Mouse (Mus musculus): Measurements from ENCODE around the gene Trhr2. TPM values are rescaled to one million over a fixed set of nuclear protein-coding genes. Genes with fewer than 3 reads are reported as not detected.

The Trhr2 gene
- polyA plus RNA-seq, 1 experiment from 2014 or later = not detected

DNA sequence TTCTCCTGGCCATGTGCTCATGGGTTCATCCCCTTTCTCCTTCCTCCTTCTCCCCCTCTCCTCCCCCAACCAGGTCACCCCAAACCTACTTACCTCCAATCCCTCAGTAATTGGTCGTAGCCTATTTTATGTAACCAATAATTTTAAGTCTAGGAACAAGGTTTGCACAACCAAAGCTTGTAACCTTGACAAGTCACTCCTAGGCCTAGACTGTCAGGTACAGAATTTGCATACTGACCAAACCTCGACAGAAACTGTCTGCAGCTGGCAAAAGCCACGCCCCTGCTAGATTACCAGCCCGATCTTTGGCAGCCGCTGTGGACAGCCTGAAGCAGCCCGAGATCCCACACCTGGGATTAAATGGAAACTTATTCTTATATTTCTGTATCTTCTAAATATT lies 11.2 kb upstream of the Trhr2 start:
- no peaks in the 10 kb centered on the region for H3K36me3 ChIP-seq (ENCODE audit: insufficient read depth, low read length)
- DNase-seq (ENCODE audit: low spot score) = no peak
- WGBS = 63% methylated on average over 6 of the region's 6 CpGs

DNA sequence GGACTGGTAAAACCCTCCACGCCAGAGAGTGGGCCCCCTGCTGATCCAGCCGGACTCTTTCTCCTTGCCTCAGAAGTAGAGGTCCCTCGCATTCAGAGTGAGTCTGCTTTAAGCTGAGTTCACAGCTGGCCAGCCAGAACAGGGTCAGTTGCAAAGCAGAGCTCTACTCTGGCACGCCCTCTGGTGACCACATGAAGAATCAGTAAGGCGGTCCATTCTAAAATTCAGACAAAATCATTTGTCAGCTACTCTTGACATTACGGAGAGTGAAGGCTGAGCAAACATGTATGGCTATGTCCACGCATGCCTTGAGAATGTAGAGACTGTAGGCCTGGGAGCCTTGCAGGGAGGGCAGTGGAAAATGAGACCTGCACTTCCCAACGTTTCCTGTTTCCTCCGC lies 9.1 kb upstream of the Trhr2 start:
- H3K9me3 ChIP-seq (ENCODE audit: low read length) = no peaks in the 10 kb centered on the region
- ATAC-seq (peak; percentile 91), DNase-seq (ENCODE audit: low spot score) (peak; percentile 94)
- no peak overlapping the region for H3K4me2 ChIP-seq (replicated peaks; ENCODE audit: low read depth, low read length)
- H3K27me3 ChIP-seq (replicated peaks; ENCODE audit: insufficient read depth, low read length) = no peaks in the 10 kb centered on the region
- H3K4me1 ChIP-seq (ENCODE audit: insufficient read depth, low read depth, low read length) = no peaks in the 10 kb centered on the region
- H3K36me3 ChIP-seq (ENCODE audit: insufficient read depth, low read length) = no peaks in the 10 kb centered on the region
- H3K4me3 ChIP-seq (ENCODE audit: low read depth, low read length) = no peak overlapping the region
- TF ChIP-seq EP300 (IDR thresholded peaks at IDR 0.05) = no peak
- TF ChIP-seq CTCF (IDR thresholded peaks at IDR 0.05) = peak; percentile 89
- no peak overlapping the region for H3K9ac ChIP-seq (replicated peaks; ENCODE audit: low read depth)
- H3K27ac ChIP-seq (ENCODE audit: low read length) = peak overlapping the region; percentile 38
- WGBS = 7% methylated on average over 9 of the region's 9 CpGs

More for the DNA sequence above, 11.2 kb upstream of the Trhr2 start:
- Histone ChIP-seq H3K9me3 (ENCODE audit: low read length) (no peaks in the 10 kb centered on the region), H3K9ac (replicated peaks; ENCODE audit: low read depth) (no peak overlapping the region), H3K27me3 (replicated peaks; ENCODE audit: insufficient read depth, low read length) (no peaks in the 10 kb centered on the region), H3K4me2 (replicated peaks; ENCODE audit: low read depth, low read length) (no peak overlapping the region), H3K4me3 (ENCODE audit: low read depth, low read length) (no peak overlapping the region), H3K4me1 (ENCODE audit: insufficient read depth, low read depth, low read length) (no peaks in the 10 kb centered on the region), H3K27ac (ENCODE audit: low read length) (no peak overlapping the region)
- TF ChIP-seq EP300 (IDR thresholded peaks at IDR 0.05) = no peak
- no peak for TF ChIP-seq CTCF (IDR thresholded peaks at IDR 0.05)
- no peak for ATAC-seq

DNA sequence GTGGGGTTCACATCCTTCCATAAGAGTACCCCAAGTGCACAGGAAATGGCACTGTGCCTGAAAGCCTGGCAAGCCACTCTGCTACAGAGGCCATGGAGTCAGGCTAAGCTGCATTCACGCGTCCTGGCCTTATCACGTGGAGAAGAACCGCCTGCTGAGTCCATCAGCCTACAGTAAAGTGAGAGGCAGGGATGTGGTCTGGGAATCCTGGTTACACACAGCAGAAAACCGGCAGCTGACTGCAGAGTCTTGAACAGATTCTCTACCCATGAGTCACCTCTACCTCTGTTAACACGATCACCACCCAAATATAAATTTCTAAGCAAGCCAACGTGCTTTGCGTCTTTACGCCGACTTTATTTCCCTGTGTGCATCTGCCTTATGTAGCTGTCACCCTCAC lies 7.9 kb upstream of the Trhr2 start:
- H3K27me3 ChIP-seq (replicated peaks; ENCODE audit: insufficient read depth, low read length) = no peaks in the 10 kb centered on the region
- H3K4me3 ChIP-seq (ENCODE audit: low read depth, low read length) = no peak overlapping the region
- no peak for ATAC-seq
- 49% methylated on average over 10 of the region's 10 CpGs for WGBS
- no peak overlapping the region for H3K4me2 ChIP-seq (replicated peaks; ENCODE audit: low read depth, low read length)
- H3K36me3 ChIP-seq (ENCODE audit: insufficient read depth, low read length) = no peaks in the 10 kb centered on the region
- no peaks in the 10 kb centered on the region for H3K9me3 ChIP-seq (ENCODE audit: low read length)
- H3K4me1 ChIP-seq (ENCODE audit: insufficient read depth, low read depth, low read length) = no peaks in the 10 kb centered on the region
- no peak for DNase-seq (ENCODE audit: low spot score)
- no peak overlapping the region for H3K9ac ChIP-seq (replicated peaks; ENCODE audit: low read depth)
- 0 out of 2 replicates have a peak overlapping the region, but pooled peaks have one; percentile 26 for H3K27ac ChIP-seq (ENCODE audit: low read length)
- no peak for TF ChIP-seq CTCF (IDR thresholded peaks at IDR 0.05)
- TF ChIP-seq EP300 (IDR thresholded peaks at IDR 0.05) = no peak

DNA sequence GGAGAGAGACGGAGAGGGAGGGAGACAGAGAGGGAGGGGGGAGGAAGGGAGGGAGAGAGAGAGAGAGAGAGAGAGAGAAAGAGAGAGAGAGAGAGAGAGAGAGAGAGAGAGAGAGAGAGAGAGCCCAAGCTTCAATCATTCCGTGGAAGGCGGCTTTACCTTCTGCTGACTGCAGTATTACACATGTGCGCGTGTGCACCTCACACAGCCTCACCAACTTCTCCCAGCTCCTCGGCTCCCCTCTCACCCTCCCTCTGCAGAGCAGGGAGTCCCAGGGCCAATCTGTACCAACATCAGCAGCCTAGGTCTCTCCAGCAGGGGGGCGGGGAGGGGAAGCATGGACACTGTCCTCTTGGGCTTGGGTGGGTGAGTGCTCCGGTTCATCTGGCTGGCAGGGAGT lies 2.4 kb upstream of the Trhr2 start:
- TF ChIP-seq EP300 (IDR thresholded peaks at IDR 0.05) (no peak), CTCF (IDR thresholded peaks at IDR 0.05) (no peak)

DNA sequence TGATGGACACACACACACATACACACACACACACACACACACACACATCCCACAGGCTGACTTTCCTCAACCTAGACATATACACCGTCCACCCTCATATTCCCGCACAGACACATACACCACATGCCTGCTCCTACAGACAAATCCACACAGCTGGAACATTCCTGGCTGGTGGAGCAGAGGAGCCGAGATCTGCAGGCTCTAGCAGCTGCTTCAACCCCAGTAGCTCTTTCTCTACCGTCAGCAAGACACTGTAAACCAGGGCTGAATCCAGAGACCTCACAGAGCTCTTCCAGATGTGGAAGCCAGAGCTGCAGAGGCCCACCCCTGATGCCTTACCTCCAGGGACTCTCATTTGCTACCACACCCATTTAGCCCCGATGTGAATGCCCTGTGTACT lies 1.7 kb upstream of the Trhr2 start:
- Histone ChIP-seq H3K9ac (replicated peaks; ENCODE audit: low read depth) (no peak overlapping the region), H3K9me3 (ENCODE audit: low read length) (no peaks in the 10 kb centered on the region), H3K27ac (ENCODE audit: low read length) (no peak overlapping the region), H3K4me1 (ENCODE audit: insufficient read depth, low read depth, low read length) (no peaks in the 10 kb centered on the region), H3K27me3 (replicated peaks; ENCODE audit: insufficient read depth, low read length) (no peaks in the 10 kb centered on the region), H3K4me2 (replicated peaks; ENCODE audit: low read depth, low read length) (no peak overlapping the region), H3K36me3 (ENCODE audit: insufficient read depth, low read length) (no peaks in the 10 kb centered on the region), H3K4me3 (ENCODE audit: low read depth, low read length) (no peak overlapping the region)
- DNase-seq (ENCODE audit: low spot score) (no peak), ATAC-seq (no peak)
- TF ChIP-seq EP300 (IDR thresholded peaks at IDR 0.05) (no peak), CTCF (IDR thresholded peaks at IDR 0.05) (no peak)
- 40% methylated on average over 5 of the region's 5 CpGs for WGBS

More for the DNA sequence above, 2.4 kb upstream of the Trhr2 start:
- H3K4me2 ChIP-seq (replicated peaks; ENCODE audit: low read depth, low read length) = no peak overlapping the region
- H3K27me3 ChIP-seq (replicated peaks; ENCODE audit: insufficient read depth, low read length) = no peaks in the 10 kb centered on the region
- no peak overlapping the region for H3K27ac ChIP-seq (ENCODE audit: low read length)
- DNase-seq (ENCODE audit: low spot score) (no peak), ATAC-seq (no peak)
- no peak overlapping the region for H3K9ac ChIP-seq (replicated peaks; ENCODE audit: low read depth)
- H3K4me1 ChIP-seq (ENCODE audit: insufficient read depth, low read depth, low read length) = no peaks in the 10 kb centered on the region
- no peaks in the 10 kb centered on the region for H3K36me3 ChIP-seq (ENCODE audit: insufficient read depth, low read length)
- no peaks in the 10 kb centered on the region for H3K9me3 ChIP-seq (ENCODE audit: low read length)
- WGBS = 20% methylated on average over 5 of the region's 8 CpGs
- no peak overlapping the region for H3K4me3 ChIP-seq (ENCODE audit: low read depth, low read length)

DNA sequence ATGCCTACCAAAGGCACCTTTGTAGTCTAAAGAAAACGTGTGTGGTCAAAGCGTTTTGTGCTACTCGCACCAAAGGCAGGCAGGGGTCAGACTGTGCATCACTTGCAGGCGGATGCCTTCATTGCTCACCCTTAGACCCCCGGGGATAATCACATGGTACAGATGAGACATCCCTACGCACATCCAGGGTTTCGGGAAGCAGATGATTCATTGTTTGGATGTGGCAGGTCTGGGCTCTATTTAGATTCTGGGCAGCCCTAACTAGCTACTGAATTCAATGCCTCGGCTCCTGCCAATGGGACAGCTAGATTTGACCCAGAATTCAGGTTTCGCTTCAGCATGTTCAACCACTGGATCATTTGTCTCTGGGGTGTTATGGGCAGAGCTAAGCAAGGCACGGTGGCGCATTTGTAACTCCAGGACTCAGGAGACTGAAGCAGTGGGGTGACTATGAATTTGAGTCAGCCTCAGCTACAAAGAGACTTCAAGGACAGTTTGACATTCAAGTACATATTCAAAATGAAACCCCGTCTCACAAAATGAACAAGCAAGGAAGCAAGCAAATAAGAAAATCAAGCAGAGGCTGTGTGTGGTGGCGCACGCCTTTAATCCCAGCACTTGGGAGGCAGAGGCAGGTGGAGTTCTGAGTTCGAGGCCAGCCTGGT lies 1.3 kb downstream of the Trhr2 start:
- Histone ChIP-seq H3K36me3 (ENCODE audit: insufficient read depth, low read length) (no peaks in the 10 kb centered on the region), H3K27me3 (replicated peaks; ENCODE audit: insufficient read depth, low read length) (no peaks in the 10 kb centered on the region)
- WGBS = 75% methylated on average over 15 of the region's 15 CpGs

More for the DNA sequence above, 1.3 kb downstream of the Trhr2 start:
- no peak for TF ChIP-seq CTCF (IDR thresholded peaks at IDR 0.05)
- no peak for TF ChIP-seq EP300 (IDR thresholded peaks at IDR 0.05)
- Histone ChIP-seq H3K27ac (ENCODE audit: low read length) (no peak overlapping the region), H3K4me3 (ENCODE audit: low read depth, low read length) (no peak overlapping the region), H3K9me3 (ENCODE audit: low read length) (no peaks in the 10 kb centered on the region), H3K4me2 (replicated peaks; ENCODE audit: low read depth, low read length) (no peak overlapping the region), H3K9ac (replicated peaks; ENCODE audit: low read depth) (no peak overlapping the region), H3K4me1 (ENCODE audit: insufficient read depth, low read depth, low read length) (no peaks in the 10 kb centered on the region)
- DNase-seq (ENCODE audit: low spot score) = no peak
- no peak for ATAC-seq

Data from lung, postnatal 0 days (tissue).